Mouse (Mus musculus): ENCODE results near the gene Tunar. TPM values are rescaled to one million over a fixed set of nuclear protein-coding genes. Genes with fewer than 3 reads are reported as not detected.

The Tunar gene
- total RNA-seq, 1 experiment from 2014 or later, result not detected

GRCm38 (mm10) chr12:105374564-105374963 lies 40.9 kb downstream of the Tunar start:
- no peak for ATAC-seq (replicated peaks in 1 of 2; ENCODE audit: insufficient read depth in 1 of 2, low FRiP score in 2 of 2, low TSS enrichment in 1 of 2, low read depth in 1 of 2, poor library complexity in 2 of 2, severe bottlenecking in 2 of 2)

- no peak for ATAC-seq (replicated peaks in 1 of 2; ENCODE audit: insufficient read depth in 1 of 2, low FRiP score in 2 of 2, low TSS enrichment in 1 of 2, low read depth in 1 of 2, poor library complexity in 2 of 2, severe bottlenecking in 2 of 2)
Observed at GRCm38 (mm10) chr12:105376976-105377375, 43.3 kb downstream of the Tunar start.

GRCm38 (mm10) chr12:105382733-105383132 lies 49.1 kb downstream of the Tunar start:
- ATAC-seq (replicated peaks in 1 of 2; ENCODE audit: insufficient read depth in 1 of 2, low FRiP score in 2 of 2, low TSS enrichment in 1 of 2, low read depth in 1 of 2, poor library complexity in 2 of 2, severe bottlenecking in 2 of 2), result no peak

- ATAC-seq (replicated peaks in 1 of 2; ENCODE audit: insufficient read depth in 1 of 2, low FRiP score in 2 of 2, low TSS enrichment in 1 of 2, low read depth in 1 of 2, poor library complexity in 2 of 2, severe bottlenecking in 2 of 2), result no peak
Observed at GRCm38 (mm10) chr12:105394671-105395070, 61.0 kb downstream of the Tunar start.

- peak; percentile 42 to 66; a peak in 3 of 4 replicates for ATAC-seq (replicated peaks in 1 of 2; ENCODE audit: insufficient read depth in 1 of 2, low FRiP score in 2 of 2, low TSS enrichment in 1 of 2, low read depth in 1 of 2, poor library complexity in 2 of 2, severe bottlenecking in 2 of 2)
Observed at GRCm38 (mm10) chr12:105398172-105398571, 64.5 kb downstream of the Tunar start.

GRCm38 (mm10) chr12:105403742-105404141 lies 70.1 kb downstream of the Tunar start:
- no peak for ATAC-seq (replicated peaks in 1 of 2; ENCODE audit: insufficient read depth in 1 of 2, low FRiP score in 2 of 2, low TSS enrichment in 1 of 2, low read depth in 1 of 2, poor library complexity in 2 of 2, severe bottlenecking in 2 of 2)

- ATAC-seq (replicated peaks in 1 of 2; ENCODE audit: insufficient read depth in 1 of 2, low FRiP score in 2 of 2, low TSS enrichment in 1 of 2, low read depth in 1 of 2, poor library complexity in 2 of 2, severe bottlenecking in 2 of 2), result 0 out of 4 replicates have a peak, but pooled peaks of 1 of the 2 experiments have one; percentile 32
Observed at GRCm38 (mm10) chr12:105406008-105406407, 72.3 kb downstream of the Tunar start.

- ATAC-seq (replicated peaks in 1 of 2; ENCODE audit: insufficient read depth in 1 of 2, low FRiP score in 2 of 2, low TSS enrichment in 1 of 2, low read depth in 1 of 2, poor library complexity in 2 of 2, severe bottlenecking in 2 of 2), result no peak
Observed at GRCm38 (mm10) chr12:105413909-105414308, 80.2 kb downstream of the Tunar start.

GRCm38 (mm10) chr12:105420476-105420875 lies 86.8 kb downstream of the Tunar start:
- no peak for ATAC-seq (replicated peaks in 1 of 2; ENCODE audit: insufficient read depth in 1 of 2, low FRiP score in 2 of 2, low TSS enrichment in 1 of 2, low read depth in 1 of 2, poor library complexity in 2 of 2, severe bottlenecking in 2 of 2)

GRCm38 (mm10) chr12:105426541-105426940 lies 92.9 kb downstream of the Tunar start:
- ATAC-seq (replicated peaks in 1 of 2; ENCODE audit: insufficient read depth in 1 of 2, low FRiP score in 2 of 2, low TSS enrichment in 1 of 2, low read depth in 1 of 2, poor library complexity in 2 of 2, severe bottlenecking in 2 of 2), result no peak

- ATAC-seq (replicated peaks in 1 of 2; ENCODE audit: insufficient read depth in 1 of 2, low FRiP score in 2 of 2, low TSS enrichment in 1 of 2, low read depth in 1 of 2, poor library complexity in 2 of 2, severe bottlenecking in 2 of 2), result peak; percentile 93 to 97
Observed at GRCm38 (mm10) chr12:105427039-105427757, 93.5 kb downstream of the Tunar start.

GRCm38 (mm10) chr12:105431872-105432271 lies 98.2 kb downstream of the Tunar start:
- ATAC-seq (replicated peaks in 1 of 2; ENCODE audit: insufficient read depth in 1 of 2, low FRiP score in 2 of 2, low TSS enrichment in 1 of 2, low read depth in 1 of 2, poor library complexity in 2 of 2, severe bottlenecking in 2 of 2), result no peak

- no peak for ATAC-seq (replicated peaks in 1 of 2; ENCODE audit: insufficient read depth in 1 of 2, low FRiP score in 2 of 2, low TSS enrichment in 1 of 2, low read depth in 1 of 2, poor library complexity in 2 of 2, severe bottlenecking in 2 of 2)
Observed at GRCm38 (mm10) chr12:105432807-105433206, 99.1 kb downstream of the Tunar start.

Other genes starting within 250 kb of the Tunar start
- not detected in 2 replicates for gene Tcl1b2, start 187.9 kb upstream of the Tunar start, total RNA-seq (2017)
- not detected in 2 replicates for gene Tcl1b1, start 174.2 kb upstream of the Tunar start, total RNA-seq (2017)
- not detected in 2 replicates for gene Tcl1b5, start 157.5 kb upstream of the Tunar start, total RNA-seq (2017)
- gene Tcl1b3, start 142.8 kb upstream of the Tunar start, total RNA-seq (2017), result not detected in 2 replicates
- gene Tcl1b4, start 131.9 kb upstream of the Tunar start, total RNA-seq (2017), result not detected in 2 replicates
- not detected in 2 replicates for gene Tcl1, start 111.1 kb upstream of the Tunar start, total RNA-seq (2017)
- gene D430019H16Rik, start 120.0 kb downstream of the Tunar start, total RNA-seq (2017), result 0.19 TPM in 1 of 2 replicates, not detected in the other
- not detected in 2 replicates for gene Bdkrb2, start 229.4 kb downstream of the Tunar start, total RNA-seq (2017)

All from hematopoietic stem cell, adult 5-6 weeks (primary cell).